ENCODE assay signal across 14 mouse cellular contexts in the genomic region with DNA sequence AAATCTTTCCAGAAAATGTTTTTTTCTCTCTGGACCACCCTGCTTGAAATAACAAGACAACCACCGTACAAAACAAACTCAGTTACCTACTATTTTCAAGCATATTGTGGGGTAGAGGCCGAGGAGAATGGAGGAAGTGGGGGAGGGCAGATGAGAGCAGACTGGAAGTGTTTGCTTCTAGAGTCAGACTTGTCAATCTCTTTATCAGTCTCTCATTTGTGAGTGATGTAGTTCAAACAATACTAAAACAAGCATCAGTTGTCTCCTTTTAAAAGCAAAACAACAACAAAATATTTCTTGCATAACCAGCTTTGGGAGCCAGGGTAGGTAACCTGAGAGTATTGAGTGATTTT.
A peak's percentile ranks its signal among the peaks of the same experiment; 100 is the strongest.
DNase-seq lines count a peak whose midpoint lies in the region; ATAC-seq and TF ChIP-seq lines count a peak whose summit lies in the region.
"Had no signal": no experiment of that assay in that cellular context is flagged by ENCODE, and none has a peak within 500 bp of the region (broad histone marks: within the 10 kb centered on the region; RNA-seq: fewer than 3 reads in every experiment).

No protein-coding gene starts in this region.

- no peaks in the 10 kb centered on the region for H3K27me3 ChIP-seq in embryonic facial prominence, embryonic 12.5 days
- no peaks in the 10 kb centered on the region for H3K27me3 ChIP-seq in embryonic facial prominence, embryonic 10.5 days (replicated peaks; ENCODE audit: low read depth, poor library complexity, severe bottlenecking)
- no peaks in the 10 kb centered on the region for H3K27me3 ChIP-seq in MEL (ENCODE audit: control insufficient read depth in 1 of 2, insufficient read depth in 2 of 2, low read length in 2 of 2)
- no peaks in the 10 kb centered on the region for H3K27me3 ChIP-seq in limb, embryonic 13.5 days
- H3K27me3 ChIP-seq: heart, embryonic 15.5 days; limb, embryonic 15.5 days; megakaryocyte, embryonic 14.5 days had no signal

- H3K4me3 ChIP-seq in embryonic facial prominence, embryonic 12.5 days, result no peak overlapping the region
- H3K4me3 ChIP-seq in embryonic facial prominence, embryonic 10.5 days, result no peak overlapping the region
- H3K4me3 ChIP-seq in left cerebral cortex, adult 2 months, result no peak overlapping the region
- peak overlapping the region; percentile 36 to 55 for H3K4me3 ChIP-seq in MEL (ENCODE audit: control insufficient read depth in 1 of 2, insufficient read depth in 1 of 2, low read depth in 2 of 2, low read length in 2 of 2)
- H3K4me3 ChIP-seq in limb, embryonic 13.5 days, result no peak overlapping the region
- H3K4me3 ChIP-seq: erythroblast, embryonic 14.5 days; heart, embryonic 15.5 days; limb, embryonic 15.5 days; megakaryocyte, embryonic 14.5 days had no signal

- no peak for TF ChIP-seq POLR2A in MEL (IDR thresholded peaks at IDR 0.05; ENCODE audit: control insufficient read depth in 1 of 2, insufficient read depth in 1 of 2, low read depth in 1 of 2, low read length in 2 of 2, poor library complexity in 1 of 2)

- no peak for ATAC-seq in embryonic facial prominence, embryonic 12.5 days (ENCODE audit: insufficient number of reproducible peaks, insufficient read depth, low FRiP score, low TSS enrichment)
- ATAC-seq in limb, embryonic 13.5 days (ENCODE audit: low FRiP score, low read depth), result no peak
- ATAC-seq in erythroblast, adult 5-6 weeks (replicated peaks; ENCODE audit: low FRiP score, poor library complexity, severe bottlenecking), result no peak
- ATAC-seq: liver, postnatal 0 days had no signal

- peaks cover 16% of the 10 kb centered on the region; the same call in 1 of the 2 replicates for H3K4me1 ChIP-seq in embryonic facial prominence, embryonic 12.5 days
- H3K4me1 ChIP-seq in embryonic facial prominence, embryonic 10.5 days, result peaks cover 25% of the 10 kb centered on the region
- peaks cover 4 to 10% of the 10 kb centered on the region in 2 experiments for H3K4me1 ChIP-seq in MEL (ENCODE audit: control insufficient read depth in 1 of 2, insufficient read depth in 2 of 2, low read length in 2 of 2)
- H3K4me1 ChIP-seq in limb, embryonic 13.5 days, result peaks cover 46% of the 10 kb centered on the region

- whole genome bisulfite sequencing in embryonic facial prominence, embryonic 12.5 days, result 19% methylated on average over 2 of the region's 2 CpGs
- WGBS in embryonic facial prominence, embryonic 10.5 days, result 30% methylated on average over 2 of the region's 2 CpGs
- 7% methylated on average over 2 of the region's 2 CpGs for WGBS in limb, embryonic 13.5 days

- DNase-seq in embryonic facial prominence, embryonic 10.5 days (ENCODE audit: low spot score), result no peak
- no peak for DNase-seq in left cerebral cortex, adult 2 months (ENCODE audit: extremely low spot score in 1 of 2, low spot score in 2 of 2)
- DNase-seq in left cerebral cortex, adult 8-10 months (ENCODE audit: low spot score in 2 of 2), result no peak
- DNase-seq in MEL (ENCODE audit: low read depth, low spot score), result no peak
- no peak for DNase-seq in cerebellum, postnatal 14 days
- DNase-seq: cerebellum, adult 18-20 months; liver, postnatal 0 days had no signal

- no peak overlapping the region for H3K9ac ChIP-seq in embryonic facial prominence, embryonic 12.5 days
- H3K9ac ChIP-seq in MEL (ENCODE audit: control insufficient read depth, low read depth, low read length, poor library complexity, severe bottlenecking), result peak overlapping the region; percentile 45
- no peak overlapping the region for H3K9ac ChIP-seq in limb, embryonic 13.5 days
- H3K9ac ChIP-seq: heart, embryonic 15.5 days; limb, embryonic 15.5 days; liver, postnatal 0 days had no signal

- TF ChIP-seq EP300 in MEL (IDR thresholded peaks at IDR 0.05; ENCODE audit: low read depth in 1 of 2, low read length in 2 of 2), result no peak

- no peak for TF ChIP-seq RAD21 in MEL (IDR thresholded peaks at IDR 0.05; ENCODE audit: low read depth, low read length)

- no peaks in the 10 kb centered on the region for H3K9me3 ChIP-seq in embryonic facial prominence, embryonic 12.5 days
- H3K9me3 ChIP-seq in embryonic facial prominence, embryonic 10.5 days, result no peaks in the 10 kb centered on the region
- H3K9me3 ChIP-seq in MEL (replicated peaks; ENCODE audit: insufficient read depth, low read length), result no peaks in the 10 kb centered on the region
- no peaks in the 10 kb centered on the region for H3K9me3 ChIP-seq in limb, embryonic 13.5 days
- H3K9me3 ChIP-seq: heart, embryonic 15.5 days; limb, embryonic 15.5 days; megakaryocyte, embryonic 14.5 days had no signal

- H3K36me3 ChIP-seq in embryonic facial prominence, embryonic 12.5 days, result no peaks in the 10 kb centered on the region
- no peaks in the 10 kb centered on the region for H3K36me3 ChIP-seq in embryonic facial prominence, embryonic 10.5 days (replicated peaks)
- H3K36me3 ChIP-seq in MEL (ENCODE audit: control insufficient read depth in 1 of 2, insufficient read depth in 2 of 2, low read length in 2 of 2), result peaks cover 0 to 8% of the 10 kb centered on the region in 2 experiments; a peak in 2 of 4 replicates
- H3K36me3 ChIP-seq in limb, embryonic 13.5 days, result no peaks in the 10 kb centered on the region; the same call in 1 of the 2 replicates
- H3K36me3 ChIP-seq: heart, embryonic 15.5 days; limb, embryonic 15.5 days had no signal

- H3K4me2 ChIP-seq in embryonic facial prominence, embryonic 12.5 days (replicated peaks), result no peak overlapping the region
- H3K4me2 ChIP-seq in limb, embryonic 13.5 days (replicated peaks), result 0 out of 2 replicates have a peak overlapping the region, but pooled peaks have one; percentile 12
- H3K4me2 ChIP-seq: heart, embryonic 15.5 days; limb, embryonic 15.5 days had no signal

- peak overlapping the region; percentile 38; the same call in 1 of the 2 replicates for H3K27ac ChIP-seq in embryonic facial prominence, embryonic 12.5 days
- H3K27ac ChIP-seq in embryonic facial prominence, embryonic 10.5 days (replicated peaks), result no peak overlapping the region
- peak overlapping the region; percentile 16; the same call in 1 of the 2 replicates for H3K27ac ChIP-seq in left cerebral cortex, adult 2 months
- H3K27ac ChIP-seq in MEL (ENCODE audit: control insufficient read depth, low read depth, low read length), result peak overlapping the region; percentile 65
- no peak overlapping the region for H3K27ac ChIP-seq in limb, embryonic 13.5 days
- H3K27ac ChIP-seq: heart, embryonic 15.5 days; limb, embryonic 15.5 days had no signal

- TF ChIP-seq CTCF in left cerebral cortex, adult 2 months (IDR thresholded peaks at IDR 0.05), result no peak
- TF ChIP-seq CTCF in MEL (IDR thresholded peaks at IDR 0.05 in 2 of 3, conservative IDR thresholded peaks at IDR 0.05 in 1 of 3; ENCODE audit: control insufficient read depth in 1 of 3, insufficient read depth in 1 of 3, low read depth in 2 of 3, low read length in 3 of 3, poor library complexity in 1 of 3, severe bottlenecking in 1 of 3), result no peak

- H3K79me2 ChIP-seq in MEL (ENCODE audit: control insufficient read depth, insufficient read depth, low read length, poor library complexity), result peaks cover 2% of the 10 kb centered on the region; the same call in 1 of the 2 replicates

- intact Hi-C loops in left cerebral cortex, adult 2 months (cut with DNase I), result no loop called here

TF ChIP-seq in MEL, 35 proteins besides CTCF, POLR2A, EP300 and RAD21:
- TF ChIP-seq SIN3A (IDR thresholded peaks at IDR 0.05; ENCODE audit: low read length), result no peak
- TF ChIP-seq RCOR1 (IDR thresholded peaks at IDR 0.05; ENCODE audit: low read depth, low read length), result no peak
- TF ChIP-seq TAL1 (IDR thresholded peaks at IDR 0.05; ENCODE audit: low read length), result no peak
- TF ChIP-seq ZMIZ1 (IDR thresholded peaks at IDR 0.05; ENCODE audit: low read depth, low read length), result no peak
- TF ChIP-seq TCF12 (IDR thresholded peaks at IDR 0.05; ENCODE audit: low read depth, low read length), result no peak

Comparison
In these comparisons a context has a peak if more than half of its experiments do, and no peak if none do; other contexts are left out.
1. H3K27ac ChIP-seq: peak in embryonic facial prominence, embryonic 12.5 days (single experiment), left cerebral cortex, adult 2 months (single experiment) and MEL (single experiment); none in embryonic facial prominence, embryonic 10.5 days (single experiment) and limb, embryonic 13.5 days (single experiment).
2. H3K4me3 ChIP-seq: peak in MEL (2 of 2); none in embryonic facial prominence, embryonic 12.5 days (single experiment), embryonic facial prominence, embryonic 10.5 days (single experiment), left cerebral cortex, adult 2 months (single experiment) and limb, embryonic 13.5 days (single experiment).